Mouse (Mus musculus): Measurements from ENCODE around the gene Rfx3.

GRCm38 (mm10) chr19:27905976-27906375 lies 105.0 kb downstream of the Rfx3 start:
- TF ChIP-seq CTCF (IDR thresholded peaks at IDR 0.05; ENCODE audit: control insufficient read depth, insufficient read depth, insufficient replicate concordance, low read depth, low read length) (no peak), POLR2A (IDR thresholded peaks at IDR 0.05; ENCODE audit: control insufficient read depth, low read depth, low read length) (no peak)
